13 mouse cellular contexts compared by ENCODE assay signal in the genomic region with DNA sequence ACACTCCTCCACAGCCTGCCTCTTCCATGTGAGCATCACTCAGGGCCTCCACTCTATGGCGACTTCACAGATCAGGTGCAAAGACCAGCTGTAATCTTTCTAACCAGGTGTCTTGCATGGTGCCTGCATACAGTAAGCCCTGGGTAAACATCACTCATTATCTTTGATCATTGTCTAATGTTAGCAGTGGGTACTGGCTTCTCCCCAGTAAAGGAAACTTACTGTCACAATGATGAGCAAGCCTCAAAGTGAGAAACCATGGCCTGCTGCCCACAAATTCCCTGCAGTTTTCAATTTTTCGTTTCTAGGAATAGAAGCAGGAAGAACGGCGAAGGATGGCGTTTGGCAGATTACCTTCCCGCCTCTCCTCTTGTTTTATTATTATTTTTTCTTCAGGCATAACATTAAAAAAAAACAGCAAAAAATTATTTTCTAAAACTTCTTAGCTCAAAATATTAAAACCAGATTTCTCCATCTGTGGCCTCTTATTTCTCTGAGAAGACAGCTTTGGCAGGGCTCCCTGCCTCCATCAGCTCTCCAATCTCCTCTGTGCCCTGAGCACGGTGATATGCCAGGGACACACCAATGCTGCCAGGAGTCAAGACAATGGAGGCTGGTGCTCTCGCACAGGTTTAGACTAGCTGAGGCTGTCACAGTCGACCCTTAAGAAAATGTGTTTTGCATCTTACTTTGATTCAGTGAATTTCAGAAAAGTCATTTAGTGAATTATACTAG.
DNase-seq lines count a peak whose midpoint lies in the region; ATAC-seq and TF ChIP-seq lines count a peak whose summit lies in the region.
"Had no signal": no experiment of that assay in that cellular context is flagged by ENCODE, and none has a peak within 500 bp of the region (broad histone marks: within the 10 kb centered on the region; RNA-seq: fewer than 3 reads in every experiment).

No protein-coding gene starts in this region.

- H3K27me3 ChIP-seq in forebrain, embryonic 16.5 days (replicated peaks; ENCODE audit: control insufficient read depth, insufficient read depth, low read length), result no peaks in the 10 kb centered on the region
- no peaks in the 10 kb centered on the region for H3K27me3 ChIP-seq in forebrain, embryonic 13.5 days
- no peaks in the 10 kb centered on the region for H3K27me3 ChIP-seq in midbrain, postnatal 0 days (ENCODE audit: insufficient read depth, low read length)
- H3K27me3 ChIP-seq in midbrain, embryonic 15.5 days (replicated peaks), result no peaks in the 10 kb centered on the region
- H3K27me3 ChIP-seq: liver, embryonic 15.5 days had no signal

- DNase-seq in midbrain, postnatal 0 days (ENCODE audit: low spot score), result peak; percentile 78
- DNase-seq in layer of hippocampus, postnatal 14 days (ENCODE audit: low spot score in 2 of 2), result peak; percentile 13 to 15
- DNase-seq in kidney, postnatal 25 days, result no peak
- DNase-seq in thymus, postnatal 10 days (ENCODE audit: low spot score in 2 of 2), result no peak
- DNase-seq in urinary bladder, postnatal 14 days (ENCODE audit: low spot score), result no peak
- DNase-seq: adrenal gland, postnatal 14 days; B cell, adult 2 months; kidney, adult 18-20 months had no signal

- peaks cover 15% of the 10 kb centered on the region; the same call in 1 of the 2 replicates for H3K4me1 ChIP-seq in forebrain, embryonic 16.5 days (replicated peaks; ENCODE audit: control insufficient read depth, insufficient read depth, low read length)
- H3K4me1 ChIP-seq in forebrain, embryonic 13.5 days, result no peaks in the 10 kb centered on the region
- no peaks in the 10 kb centered on the region for H3K4me1 ChIP-seq in midbrain, postnatal 0 days (ENCODE audit: insufficient read depth, low read length)
- H3K4me1 ChIP-seq in midbrain, embryonic 15.5 days, result no peaks in the 10 kb centered on the region
- H3K4me1 ChIP-seq: liver, embryonic 15.5 days had no signal

- H3K4me2 ChIP-seq in forebrain, embryonic 16.5 days (ENCODE audit: low read length), result no peak overlapping the region
- no peak overlapping the region for H3K4me2 ChIP-seq in forebrain, embryonic 13.5 days
- no peak overlapping the region for H3K4me2 ChIP-seq in midbrain, postnatal 0 days (ENCODE audit: low read depth, low read length, poor library complexity, severe bottlenecking)
- H3K4me2 ChIP-seq in midbrain, embryonic 15.5 days, result no peak overlapping the region
- H3K4me2 ChIP-seq: liver, embryonic 15.5 days had no signal

- 63% methylated on average over 9 of the region's 9 CpGs for WGBS in forebrain, embryonic 16.5 days
- 75% methylated on average over 9 of the region's 9 CpGs for WGBS in forebrain, embryonic 13.5 days
- 73% methylated on average over 9 of the region's 9 CpGs for WGBS in midbrain, postnatal 0 days
- 79% methylated on average over 9 of the region's 9 CpGs for WGBS in midbrain, embryonic 15.5 days

- TF ChIP-seq CTCF in midbrain, postnatal 0 days (IDR thresholded peaks at IDR 0.05), result no peak

- ATAC-seq in forebrain, embryonic 16.5 days, result peak; percentile 61; the same call in 1 of the 2 replicates
- ATAC-seq in forebrain, embryonic 13.5 days, result no peak
- no peak for ATAC-seq in midbrain, postnatal 0 days (ENCODE audit: low FRiP score)
- no peak for ATAC-seq in midbrain, embryonic 15.5 days (replicated peaks)

- no peaks in the 10 kb centered on the region for H3K9me3 ChIP-seq in forebrain, embryonic 16.5 days (ENCODE audit: control insufficient read depth, low read length)
- H3K9me3 ChIP-seq in forebrain, embryonic 13.5 days (replicated peaks), result no peaks in the 10 kb centered on the region
- no peaks in the 10 kb centered on the region for H3K9me3 ChIP-seq in midbrain, postnatal 0 days (ENCODE audit: low read length)
- no peaks in the 10 kb centered on the region for H3K9me3 ChIP-seq in midbrain, embryonic 15.5 days
- H3K9me3 ChIP-seq: liver, embryonic 15.5 days had no signal

- no peaks in the 10 kb centered on the region for H3K36me3 ChIP-seq in forebrain, embryonic 16.5 days (ENCODE audit: control insufficient read depth, insufficient read depth)
- no peaks in the 10 kb centered on the region for H3K36me3 ChIP-seq in forebrain, embryonic 13.5 days (ENCODE audit: poor library complexity, severe bottlenecking)
- H3K36me3 ChIP-seq in midbrain, postnatal 0 days (ENCODE audit: insufficient read depth, low read length), result no peaks in the 10 kb centered on the region
- H3K36me3 ChIP-seq in midbrain, embryonic 15.5 days (replicated peaks), result no peaks in the 10 kb centered on the region
- H3K36me3 ChIP-seq: liver, embryonic 15.5 days had no signal

- no peak overlapping the region for H3K4me3 ChIP-seq in forebrain, embryonic 16.5 days (replicated peaks; ENCODE audit: low read length)
- no peak overlapping the region for H3K4me3 ChIP-seq in forebrain, embryonic 13.5 days
- no peak overlapping the region for H3K4me3 ChIP-seq in midbrain, postnatal 0 days (ENCODE audit: low read depth, low read length)
- no peak overlapping the region for H3K4me3 ChIP-seq in midbrain, embryonic 15.5 days
- H3K4me3 ChIP-seq: liver, embryonic 15.5 days had no signal

- H3K9ac ChIP-seq in forebrain, embryonic 16.5 days (replicated peaks; ENCODE audit: low read depth, low read length), result no peak overlapping the region
- no peak overlapping the region for H3K9ac ChIP-seq in forebrain, embryonic 13.5 days
- no peak overlapping the region for H3K9ac ChIP-seq in midbrain, postnatal 0 days (replicated peaks; ENCODE audit: low read length, poor library complexity, severe bottlenecking)
- no peak overlapping the region for H3K9ac ChIP-seq in midbrain, embryonic 15.5 days
- H3K9ac ChIP-seq: liver, embryonic 15.5 days had no signal

- H3K27ac ChIP-seq in forebrain, embryonic 16.5 days (ENCODE audit: low read length), result no peak overlapping the region
- no peak overlapping the region for H3K27ac ChIP-seq in forebrain, embryonic 13.5 days
- no peak overlapping the region for H3K27ac ChIP-seq in midbrain, postnatal 0 days (ENCODE audit: low read depth, low read length)
- no peak overlapping the region for H3K27ac ChIP-seq in midbrain, embryonic 15.5 days
- H3K27ac ChIP-seq: liver, embryonic 15.5 days; stomach, postnatal 0 days had no signal

Comparison
In these comparisons a context has a peak if more than half of its experiments do, and no peak if none do; other contexts are left out.
1. DNase-seq: peak in midbrain, postnatal 0 days (single experiment) and layer of hippocampus, postnatal 14 days (2 of 2); none in kidney, postnatal 25 days (0 of 2), thymus, postnatal 10 days (0 of 2) and urinary bladder, postnatal 14 days (single experiment).